Mouse (Mus musculus) left cerebral cortex, postnatal 4 days (tissue): ENCODE measurements around the gene Fktn. TPM values are rescaled to one million over a fixed set of nuclear protein-coding genes. Genes with fewer than 3 reads are reported as not detected.

ENCODE experiments used
- DNase-seq: peaks from one replicate; pipeline ENCODE4 v3.0.0-alpha.2; 2022
- intact Hi-C: fragments of 180-260 bp; cut with DNase I; formaldehyde crosslinking; loops from one replicate; pipeline ENCODE4 v1.15.1; 2025
- total RNA-seq, 2 experiments: library from RNA; stranded (reverse); gene quantifications; 2 replicates each; pipeline ENCODE4 v1.2.3; 2021

Gene Fktn
- total RNA-seq, 2 experiments from 2014 or later, result 19.4 to 19.9 TPM

DNA sequence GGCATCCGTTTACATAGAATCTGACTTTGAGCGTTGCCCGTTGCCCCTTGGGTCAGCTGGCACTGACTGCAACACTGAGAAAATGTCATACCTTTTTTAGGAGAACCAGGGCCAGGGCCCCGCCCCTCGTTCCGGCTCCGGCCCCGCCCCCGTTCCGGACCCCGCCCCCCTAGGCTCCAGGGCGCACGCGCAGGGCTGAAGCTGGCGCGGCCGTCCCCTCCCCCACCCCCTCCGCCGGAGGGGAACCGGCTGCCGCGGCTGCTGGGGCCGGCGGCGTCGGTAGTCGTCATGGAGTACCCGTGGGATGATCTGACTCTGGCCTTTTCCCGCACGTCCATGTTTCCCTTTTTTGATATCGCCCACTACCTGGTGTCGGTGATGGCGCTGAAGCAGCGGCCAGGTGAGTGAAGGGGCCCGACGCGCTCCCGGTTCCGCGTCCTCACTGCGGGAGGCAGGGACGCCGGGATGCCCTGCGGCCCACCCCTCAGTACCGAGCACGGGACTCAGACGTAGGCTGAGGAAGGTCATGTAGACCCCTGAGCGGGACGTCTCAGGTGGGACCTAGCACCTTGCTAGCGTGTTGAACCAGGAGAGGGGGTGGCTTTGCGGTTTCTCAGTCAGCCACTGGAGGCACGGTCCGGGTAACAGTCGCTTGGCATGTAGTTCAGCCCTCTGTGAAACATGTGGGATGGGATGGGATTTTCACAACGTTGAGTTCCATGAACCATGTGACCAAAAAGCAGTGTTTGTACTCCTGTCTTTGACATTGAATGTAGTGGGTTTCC lies 112.2 kb downstream of the Fktn start, which contains the start of gene Tmem38b:
Gene Tmem38b, plus strand, starts transcription at position 225 of the 785 bp plus-strand sequence.
- intact Hi-C loops, result no loop called here
- peak; percentile 91 for DNase-seq

DNA sequence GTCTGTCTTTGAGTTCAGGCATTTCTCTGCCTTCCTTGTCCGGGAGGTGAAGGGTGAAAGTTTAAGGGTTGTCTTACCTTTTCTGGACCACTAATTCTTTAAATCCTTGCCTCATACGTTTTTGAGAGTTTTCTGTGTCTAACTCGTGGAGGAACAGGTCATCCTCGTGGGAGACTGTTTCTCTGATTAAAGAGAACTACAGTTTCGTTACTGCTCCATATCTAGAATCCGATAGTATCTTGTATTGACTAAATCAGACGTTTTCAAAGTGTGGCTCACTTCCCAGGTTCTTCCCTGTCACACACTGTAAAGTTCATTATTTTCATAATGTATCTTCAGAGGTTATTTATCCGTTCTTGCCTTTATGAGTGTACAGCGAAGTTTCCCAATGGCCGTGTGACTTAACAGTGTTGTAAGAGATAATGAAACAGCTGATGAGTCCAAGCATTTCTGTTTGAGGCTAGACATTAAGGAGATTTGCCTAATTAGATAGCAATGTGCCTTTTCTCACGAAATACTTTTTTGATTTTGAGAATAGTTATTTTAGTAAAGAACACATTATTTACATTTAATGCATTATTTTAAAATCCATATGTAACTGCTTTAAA lies 112.9 kb downstream of the Fktn start:
- intact Hi-C loops, result no loop called here
- DNase-seq, result no peak

Other genes starting within 250 kb of the Fktn start
- 10 to 100 TPM; 71.5 to 80.9 TPM for gene Fsd1l, start 82.5 kb upstream of the Fktn start, total RNA-seq
- under 1 TPM; 0.12 to 0.30 TPM for gene Tal2, start 65.7 kb downstream of the Fktn start, total RNA-seq
- 10 to 100 TPM in 1 of 2 experiments, 1 to 10 TPM in 1; 8.2 to 11.2 TPM for gene Tmem38b, start 112.0 kb downstream of the Fktn start, total RNA-seq